Mouse (Mus musculus): Measurements from ENCODE around the gene Syne1. TPM values are rescaled to one million over a fixed set of nuclear protein-coding genes. Genes with fewer than 3 reads are reported as not detected.

Gene Syne1
- total RNA-seq, 2 experiments from 2014 or later, result 36.1 to 41.6 TPM

GRCm38 (mm10) chr10:5025906-5026305 lies 525.4 kb downstream of the Syne1 start:
- no peak for ATAC-seq (replicated peaks; ENCODE audit: poor library complexity)

GRCm38 (mm10) chr10:5017148-5017547 lies 534.1 kb downstream of the Syne1 start:
- ATAC-seq (replicated peaks; ENCODE audit: poor library complexity), result no peak

- no peak for ATAC-seq (replicated peaks; ENCODE audit: poor library complexity)
Measured at GRCm38 (mm10) chr10:5014976-5015375, 536.3 kb downstream of the Syne1 start.

GRCm38 (mm10) chr10:5012004-5012403 lies 539.3 kb downstream of the Syne1 start:
- no peak for ATAC-seq (replicated peaks; ENCODE audit: poor library complexity)

DNA sequence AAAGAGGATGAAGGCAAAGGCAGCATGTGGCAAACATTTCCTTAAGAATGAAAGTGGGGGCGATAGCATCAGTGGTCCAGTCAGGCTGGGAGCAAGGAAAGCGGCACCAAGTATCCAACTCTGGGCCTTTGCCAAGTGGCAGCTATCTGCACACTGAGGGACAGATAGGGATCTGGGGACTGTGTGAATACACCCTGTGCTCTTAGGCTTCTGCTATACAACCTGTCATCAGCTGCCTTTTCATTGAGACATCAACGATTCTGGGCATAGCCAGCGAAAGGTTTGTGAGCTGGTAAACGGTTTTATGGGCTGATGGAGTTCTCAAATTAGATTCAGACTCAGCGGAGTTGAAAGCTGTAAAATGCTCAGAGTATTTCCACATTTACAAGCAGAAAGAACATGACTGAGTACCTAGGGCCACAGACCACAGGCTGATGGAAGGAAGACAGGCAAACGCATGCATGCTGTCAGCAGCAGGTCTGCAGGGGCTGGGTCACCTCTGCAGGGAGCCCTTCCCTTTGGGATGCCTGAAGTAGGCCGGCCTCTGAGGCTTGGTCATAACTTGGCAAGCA lies 542.4 kb downstream of the Syne1 start:
- ATAC-seq (replicated peaks; ENCODE audit: poor library complexity), result no peak

DNA sequence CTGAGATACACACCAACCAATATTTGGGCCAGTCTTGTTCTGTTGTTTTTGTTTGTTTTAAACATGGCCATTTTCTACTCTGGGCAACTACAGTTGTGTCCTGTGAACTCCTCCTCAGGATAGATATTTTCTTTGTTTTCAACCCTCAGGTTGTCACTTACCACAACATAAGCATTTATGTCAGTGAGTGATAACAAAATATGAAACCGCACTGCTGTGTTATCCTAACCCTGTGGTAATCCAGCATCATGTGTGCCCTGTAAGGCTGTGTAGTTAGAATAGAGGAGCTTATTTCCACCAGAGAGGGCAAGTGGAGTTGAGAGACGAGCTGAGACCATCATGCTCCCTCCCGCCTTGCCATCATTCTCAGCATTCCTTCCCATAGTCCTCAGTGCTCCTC lies 554.7 kb downstream of the Syne1 start:
- ATAC-seq (replicated peaks; ENCODE audit: poor library complexity), result peak; percentile 80

GRCm38 (mm10) chr10:4993802-4994201 lies 557.5 kb downstream of the Syne1 start:
- ATAC-seq (replicated peaks; ENCODE audit: poor library complexity), result peak; percentile 49

DNA sequence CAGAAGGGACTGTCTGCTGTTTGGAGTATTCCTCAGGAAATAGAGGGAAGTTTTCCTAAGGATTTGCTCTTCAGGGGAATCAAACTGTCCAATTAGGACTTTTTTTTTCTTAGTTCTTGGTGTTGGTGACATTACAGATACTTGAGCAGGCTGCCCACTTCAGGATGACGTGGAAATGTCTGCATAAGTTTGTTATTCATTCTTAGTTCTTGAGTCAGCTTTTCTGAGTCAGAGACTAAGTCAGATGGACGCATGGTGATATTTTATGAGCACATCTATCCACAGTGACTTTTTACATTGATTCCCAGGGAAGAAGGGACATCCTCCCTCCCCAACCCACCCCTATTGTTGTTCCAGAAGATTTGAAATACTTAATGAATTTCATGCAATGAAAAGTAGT lies 567.4 kb downstream of the Syne1 start:
- no peak for ATAC-seq (replicated peaks; ENCODE audit: poor library complexity)

GRCm38 (mm10) chr10:4977374-4977773 lies 573.9 kb downstream of the Syne1 start:
- ATAC-seq (replicated peaks; ENCODE audit: poor library complexity), result peak; percentile 73

DNA sequence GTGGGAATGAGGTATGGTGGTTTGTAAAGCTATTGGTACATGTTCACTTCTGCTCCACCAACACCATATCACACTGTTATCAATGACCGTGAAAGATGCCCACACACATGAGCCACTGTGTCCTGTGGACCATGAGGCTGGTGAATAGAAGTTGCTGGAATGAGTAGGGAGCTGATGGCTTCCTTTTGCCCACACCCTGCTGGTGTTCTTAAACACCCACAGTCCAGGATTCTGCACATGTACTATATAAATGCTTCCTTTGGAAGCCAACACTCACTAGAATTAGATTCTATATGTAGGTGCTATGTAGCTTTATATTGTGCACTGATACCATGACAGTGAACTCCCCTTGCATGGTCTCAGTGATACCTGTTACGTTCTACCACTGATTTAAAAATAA lies 574.7 kb downstream of the Syne1 start:
- ATAC-seq (replicated peaks; ENCODE audit: poor library complexity), result no peak

DNA sequence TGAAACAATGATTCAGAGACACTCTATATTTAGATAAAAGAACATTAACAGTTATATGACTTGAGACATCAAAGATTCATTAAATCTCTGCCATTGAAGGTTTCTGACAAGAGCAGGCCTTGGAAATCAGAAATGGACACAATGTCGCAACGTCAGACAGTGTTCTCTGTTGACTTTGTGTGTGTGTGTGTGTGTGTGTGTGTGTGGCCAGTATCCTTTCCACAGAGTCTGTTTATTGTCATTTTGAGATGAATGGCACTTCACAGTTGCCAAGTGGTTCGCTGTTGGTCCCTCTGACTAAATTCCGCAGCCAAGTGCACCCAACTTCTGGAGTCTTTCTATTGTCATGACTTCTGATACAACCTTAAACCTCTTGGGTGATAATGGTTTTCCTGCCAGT lies 577.0 kb downstream of the Syne1 start:
- no peak for ATAC-seq (replicated peaks; ENCODE audit: poor library complexity)

DNA sequence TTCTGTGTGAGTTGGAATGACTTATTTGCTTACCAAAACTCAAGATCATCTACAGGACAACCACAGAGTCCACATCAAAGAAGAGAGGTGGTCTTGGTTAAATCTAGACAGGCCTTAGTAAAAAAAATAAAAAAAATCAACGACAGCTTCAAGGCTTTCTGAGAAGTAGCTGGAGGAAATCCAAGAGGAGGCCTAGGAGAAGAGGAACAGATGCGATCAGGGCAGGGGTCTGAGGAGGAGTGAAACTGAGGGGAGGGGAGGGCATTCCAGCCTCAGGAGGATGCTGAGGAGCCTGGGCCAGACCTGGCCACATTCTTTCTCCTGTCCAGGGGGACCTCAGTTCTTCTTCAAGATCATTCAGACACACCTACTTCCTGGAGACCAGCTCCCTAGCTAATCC lies 579.3 kb downstream of the Syne1 start:
- no peak for ATAC-seq (replicated peaks; ENCODE audit: poor library complexity)

DNA sequence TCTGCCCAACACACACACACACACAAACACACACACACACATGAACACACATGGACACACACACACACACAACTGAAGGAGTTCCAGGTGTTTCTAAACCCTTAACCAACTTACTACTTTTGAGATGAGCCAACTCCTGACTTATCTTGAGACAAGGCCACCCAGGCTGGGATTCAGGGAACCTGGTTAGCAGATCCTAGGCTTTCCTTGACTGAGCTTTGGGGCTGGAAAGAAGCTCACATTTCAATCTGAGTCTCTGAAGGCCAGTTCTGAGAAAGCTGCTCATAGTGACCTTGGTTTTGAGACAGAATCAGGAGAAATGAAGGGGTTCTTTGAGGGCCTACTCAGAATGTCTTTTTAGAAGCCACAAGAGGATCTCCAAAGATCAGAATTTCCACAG lies 579.7 kb downstream of the Syne1 start:
- no peak for ATAC-seq (replicated peaks; ENCODE audit: poor library complexity)

DNA sequence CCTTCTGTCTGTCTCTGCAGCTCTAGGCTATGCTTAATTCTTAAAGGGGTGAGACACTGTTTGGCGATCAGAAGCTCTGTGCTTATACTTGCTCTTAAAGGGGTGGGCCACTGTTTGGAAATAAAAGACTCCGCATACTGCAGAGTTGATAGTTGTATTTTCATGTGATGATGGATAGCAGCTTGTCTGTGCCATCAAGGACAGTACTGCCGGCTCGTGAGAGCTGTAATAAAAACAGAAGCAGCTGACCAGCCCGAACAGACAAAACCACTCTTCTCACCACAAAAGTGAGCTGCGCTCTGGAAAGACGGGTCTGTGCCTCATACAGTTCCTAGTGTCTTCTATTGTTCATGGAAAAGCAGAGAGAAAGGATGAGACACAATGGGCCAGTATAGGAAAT lies 580.1 kb downstream of the Syne1 start:
- ATAC-seq (replicated peaks; ENCODE audit: poor library complexity), result no peak

Other genes with a start within 250 kb of the Syne1 start
- 2.9 and 7.4 TPM in 2 replicates for gene Myct1, start 42.3 kb upstream of the Syne1 start, total RNA-seq (2015)
- gene Myct1, start 42.3 kb upstream of the Syne1 start, total RNA-seq (2017), result 1.7 and 2.8 TPM in 2 replicates
- gene Vip, start 87.7 kb upstream of the Syne1 start, total RNA-seq (2015), result not detected in 2 replicates
- gene Vip, start 87.7 kb upstream of the Syne1 start, total RNA-seq (2017), result not detected in 2 replicates

All from megakaryocyte progenitor cell, adult 5-6 weeks (primary cell).